Mouse (Mus musculus) ovary, adult 18-20 months (tissue): ENCODE measurements around the gene Aaas.

Source experiments
- DNase-seq: peaks from one replicate; pipeline ENCODE4 v3.0.0; 2022; ENCODE audit warnings: low spot score, mixed read lengths

Aaas gene

DNA sequence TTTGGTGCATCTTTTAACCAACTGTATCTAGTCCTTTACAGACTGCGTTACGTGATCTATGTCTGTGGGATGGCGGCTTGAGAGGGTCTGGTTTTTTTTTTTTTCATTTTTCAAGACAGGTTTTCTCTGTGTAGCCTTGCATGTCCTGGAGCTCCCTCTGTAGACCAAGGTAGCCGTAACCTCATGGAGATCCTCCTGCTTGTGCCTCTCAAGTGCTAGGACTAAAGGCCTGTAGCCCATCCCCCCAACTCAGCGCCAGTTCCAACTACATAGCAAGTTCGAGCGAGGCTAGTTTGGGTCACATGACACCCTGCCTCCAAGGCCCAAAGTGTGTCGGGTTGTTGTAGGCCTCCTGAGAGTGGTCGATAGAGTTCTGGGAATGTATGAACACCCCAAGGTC, 41.9 kb downstream of the Aaas start:
- no peak for DNase-seq

DNA sequence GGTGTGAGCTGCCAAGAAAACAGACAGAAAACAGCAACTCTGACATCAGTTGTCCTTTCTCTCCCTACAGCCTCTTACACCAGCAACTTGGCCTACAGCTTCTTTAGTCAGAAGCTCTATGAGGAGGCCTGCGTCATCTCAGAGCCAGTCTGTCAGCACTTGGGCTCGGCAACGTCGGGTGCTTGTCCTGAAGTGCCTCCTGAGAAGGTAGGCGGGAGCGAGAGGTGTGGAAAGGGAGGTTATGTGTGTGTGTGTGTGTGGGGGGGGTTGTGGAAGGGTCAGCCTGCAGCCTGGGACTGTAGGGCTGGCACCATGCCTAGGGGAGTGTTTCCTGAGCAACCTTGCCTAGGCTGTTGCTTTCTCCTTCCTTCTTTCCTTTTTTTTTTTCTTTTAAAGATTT, 48.0 kb downstream of the Aaas start:
- no peak for DNase-seq

DNA sequence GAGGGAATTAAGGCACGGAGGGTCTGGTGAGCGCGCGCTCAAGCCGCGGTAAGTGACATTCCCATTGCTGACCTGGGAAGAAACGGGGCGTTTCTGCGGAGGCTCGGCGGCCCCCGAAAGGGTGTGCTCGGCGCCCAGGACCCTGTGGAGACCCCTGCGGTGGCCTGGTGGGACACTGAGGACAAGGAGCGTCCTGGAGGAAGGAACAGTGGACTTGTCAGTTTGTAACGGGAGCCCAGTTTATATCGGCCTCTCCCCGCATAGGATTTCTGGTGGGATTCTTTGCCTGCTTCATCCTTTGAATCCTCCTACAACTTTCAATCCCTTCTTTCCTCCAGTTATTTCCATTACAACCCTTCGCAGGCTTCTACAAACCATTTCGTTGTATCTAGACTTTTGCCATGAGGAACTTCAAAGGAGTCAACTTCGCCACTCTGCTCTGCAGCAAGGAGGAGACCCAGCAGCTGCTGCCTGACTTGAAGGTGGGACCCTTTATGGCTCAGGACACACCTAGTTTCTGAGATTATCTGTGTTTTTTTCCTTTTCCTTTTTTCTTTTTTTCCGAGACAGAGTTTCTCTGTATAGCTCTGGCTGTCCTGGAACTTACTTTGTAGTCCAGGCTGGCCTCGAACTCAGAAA, 54.1 kb downstream of the Aaas start:
- no peak for DNase-seq

DNA sequence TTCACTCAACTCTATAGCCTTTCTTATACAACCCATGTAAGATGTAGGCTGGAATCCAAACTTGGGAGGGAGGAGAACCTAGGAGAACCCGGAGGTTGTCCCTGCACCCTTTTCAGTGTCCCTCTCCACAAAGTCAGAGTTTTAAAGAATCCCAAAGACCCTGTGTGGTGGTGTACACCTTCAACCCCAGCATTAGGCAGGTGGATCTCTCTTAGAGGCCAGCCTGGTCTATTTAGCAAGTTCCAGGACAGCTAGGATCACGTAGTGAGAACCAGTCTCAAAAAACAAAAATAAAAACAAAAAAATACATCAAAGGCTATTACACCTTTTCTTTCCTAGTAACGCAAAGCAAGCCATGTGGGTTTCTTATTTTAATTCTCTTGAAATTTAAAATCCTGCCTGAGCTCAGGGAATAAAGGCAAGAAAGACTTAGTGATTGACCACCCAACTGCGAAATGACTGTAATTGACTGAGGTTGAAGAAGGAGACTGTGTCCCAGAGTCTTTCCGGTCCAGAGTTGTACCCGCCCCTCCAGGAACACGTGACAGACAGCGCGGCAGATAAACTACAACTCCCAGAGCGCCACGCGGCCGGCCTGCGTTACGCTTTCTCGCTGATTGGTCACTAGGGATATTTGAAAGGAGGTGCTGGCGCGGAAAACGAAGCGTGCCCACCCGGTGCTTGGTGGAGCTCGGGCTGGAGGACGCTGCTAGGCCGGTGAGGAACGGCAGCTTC, 54.8 kb downstream of the Aaas start, which contains the start of gene Espl1:
Gene Espl1 (plus strand): TSS at position 634 of the 735 bp plus-strand sequence.
- peak; percentile 88 for DNase-seq
